Mouse (Mus musculus): ENCODE measurements around the gene Zfp606. TPM values are rescaled to one million over a fixed set of nuclear protein-coding genes. Genes with fewer than 3 reads are reported as not detected.

The Zfp606 gene
- polyA plus RNA-seq, 1 experiment from 2014 or later, result 44.7 TPM

Other genes starting within 250 kb of the Zfp606 start
- gene Vmn1r81, start 210.0 kb upstream of the Zfp606 start, polyA plus RNA-seq (2014; fragmentation: Nextera tagmentation; extraction: Ambion mirVana), result 0.01 TPM in 1 of 2 replicates, not detected in the other
- not detected in 2 replicates for gene Vmn1r82, start 177.9 kb upstream of the Zfp606 start, polyA plus RNA-seq (2014; fragmentation: Nextera tagmentation; extraction: Ambion mirVana)
- not detected in 2 replicates for gene Vmn1r83, start 148.8 kb upstream of the Zfp606 start, polyA plus RNA-seq (2014; fragmentation: Nextera tagmentation; extraction: Ambion mirVana)
- not detected in 2 replicates for gene Vmn1r84, start 109.0 kb upstream of the Zfp606 start, polyA plus RNA-seq (2014; fragmentation: Nextera tagmentation; extraction: Ambion mirVana)
- 12.0 and 12.9 TPM in 2 replicates for gene Zfp551, start 55.5 kb upstream of the Zfp606 start, polyA plus RNA-seq (2014; fragmentation: Nextera tagmentation; extraction: Ambion mirVana)
- gene 2900092C05Rik, start 34.2 kb downstream of the Zfp606 start, polyA plus RNA-seq (2014; fragmentation: Nextera tagmentation; extraction: Ambion mirVana), result not detected in 2 replicates
- 0.01 TPM in 1 of 2 replicates, not detected in the other for gene Vmn2r53, start 130.5 kb downstream of the Zfp606 start, polyA plus RNA-seq (2014; fragmentation: Nextera tagmentation; extraction: Ambion mirVana)
- not detected in 2 replicates for gene Vmn2r54, start 162.0 kb downstream of the Zfp606 start, polyA plus RNA-seq (2014; fragmentation: Nextera tagmentation; extraction: Ambion mirVana)
- not detected in 2 replicates for gene Vmn2r55, start 206.7 kb downstream of the Zfp606 start, polyA plus RNA-seq (2014; fragmentation: Nextera tagmentation; extraction: Ambion mirVana)